Mouse (Mus musculus): ENCODE data around the gene Acap1.

GRCm38 (mm10) chr11:69884663-69885062, 10.7 kb downstream of the Acap1 start:
- TF ChIP-seq POLR2A (IDR thresholded peaks at IDR 0.05; ENCODE audit: borderline replicate concordance, extremely low read depth, insufficient read depth, insufficient read length, poor library complexity, severe bottlenecking) = no peak
- TF ChIP-seq CTCF (IDR thresholded peaks at IDR 0.05; ENCODE audit: borderline replicate concordance, extremely low read depth, insufficient read depth, insufficient read length) = no peak

Measured in brain, embryonic 14.5 days (tissue).